12 mouse cellular contexts compared by ENCODE assay signal in the genomic region with DNA sequence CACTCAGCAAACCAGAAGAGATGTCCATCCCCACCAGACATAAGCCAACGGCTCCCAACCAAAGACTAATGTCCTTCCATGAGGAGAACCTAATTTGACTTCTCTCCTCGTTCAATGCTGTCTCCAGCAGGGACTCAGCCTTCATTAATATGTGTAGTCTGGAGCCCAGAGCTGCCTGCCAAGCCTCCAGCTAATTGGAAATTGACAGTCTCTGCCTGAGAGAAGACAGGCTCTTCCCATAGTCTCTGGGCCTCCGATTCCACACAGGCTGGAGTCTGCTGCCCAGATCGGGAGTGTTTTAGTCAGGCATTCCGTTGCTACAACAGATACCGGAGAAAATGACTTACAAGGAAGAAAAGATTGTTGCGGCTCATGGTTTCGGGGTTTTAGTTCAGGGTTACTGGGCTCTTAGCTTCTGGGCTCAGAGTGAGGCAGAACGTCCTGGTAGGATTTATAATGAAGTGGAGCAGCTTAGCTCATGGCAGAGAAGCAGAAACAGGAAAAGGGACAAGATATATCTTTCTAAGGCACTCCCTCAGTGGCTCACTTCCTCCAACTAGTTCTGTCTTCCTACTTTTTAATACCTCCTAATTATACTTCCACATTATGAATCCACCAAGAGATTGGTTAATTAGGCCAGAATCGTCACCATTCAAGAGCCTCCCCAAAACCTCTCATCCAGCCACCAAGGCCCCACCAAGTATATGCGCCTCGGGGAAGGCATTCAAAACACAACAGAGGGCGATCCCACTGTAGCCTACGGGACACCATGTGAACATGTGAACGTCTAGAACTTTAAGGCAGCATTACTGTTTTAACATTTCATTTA. TPM values are rescaled to one million over a fixed set of nuclear protein-coding genes. Genes with fewer than 3 reads are reported as not detected.
A peak's percentile ranks its signal among the peaks of the same experiment; 100 is the strongest.
DNase-seq lines count a peak whose midpoint lies in the region; ATAC-seq and TF ChIP-seq lines count a peak whose summit lies in the region.
"Had no signal": no experiment of that assay in that cellular context is flagged by ENCODE, and none has a peak within 500 bp of the region (broad histone marks: within the 10 kb centered on the region; RNA-seq: fewer than 3 reads in every experiment).

No protein-coding gene starts in this region.

- no peak for TF ChIP-seq CTCF in intestine, postnatal 0 days (IDR thresholded peaks at IDR 0.05; ENCODE audit: low read depth)

- no peak for DNase-seq in intestine, embryonic 14.5 days (ENCODE audit: low spot score)
- peak; percentile 63 for DNase-seq in MN1 (ENCODE audit: low spot score)
- no peak for DNase-seq in kidney, adult 9 months
- DNase-seq in kidney, adult 8-10 months: no peak
- DNase-seq in heart, adult 9 months (ENCODE audit: low spot score in 2 of 2): no peak
- DNase-seq: adrenal gland, adult 2 months; heart, postnatal 14 days; liver, embryonic 13.5 days; thymus, postnatal 36 days had no signal

- no peaks in the 10 kb centered on the region for H3K36me3 ChIP-seq in intestine, embryonic 14.5 days (ENCODE audit: control insufficient read depth, insufficient read depth, low read length)
- H3K36me3 ChIP-seq in intestine, postnatal 0 days (ENCODE audit: control insufficient read depth, insufficient read depth): no peaks in the 10 kb centered on the region
- H3K36me3 ChIP-seq: liver, embryonic 13.5 days had no signal

- H3K9ac ChIP-seq in intestine, embryonic 14.5 days (ENCODE audit: low read length): no peak overlapping the region
- H3K9ac ChIP-seq in intestine, postnatal 0 days (ENCODE audit: low read depth, low read length): no peak overlapping the region
- H3K9ac ChIP-seq: liver, embryonic 13.5 days had no signal

- no peak overlapping the region for H3K4me2 ChIP-seq in intestine, embryonic 14.5 days (ENCODE audit: low read length)
- H3K4me2 ChIP-seq in intestine, postnatal 0 days (replicated peaks; ENCODE audit: low read depth): no peak overlapping the region
- H3K4me2 ChIP-seq: liver, embryonic 13.5 days had no signal

- no peaks in the 10 kb centered on the region for H3K9me3 ChIP-seq in intestine, embryonic 14.5 days (ENCODE audit: control insufficient read depth, low read length)
- H3K9me3 ChIP-seq in intestine, postnatal 0 days (ENCODE audit: control insufficient read depth): no peaks in the 10 kb centered on the region
- H3K9me3 ChIP-seq: liver, embryonic 13.5 days had no signal

- peak overlapping the region; percentile 62 for H3K27ac ChIP-seq in intestine, embryonic 14.5 days (ENCODE audit: low read depth)
- no peak overlapping the region for H3K27ac ChIP-seq in intestine, postnatal 0 days (ENCODE audit: low read depth, low read length)
- H3K27ac ChIP-seq: liver, embryonic 13.5 days had no signal

- 54% methylated on average over 15 of the region's 15 CpGs for WGBS in intestine, embryonic 14.5 days
- WGBS in intestine, postnatal 0 days: 69% methylated on average over 15 of the region's 15 CpGs

- no peak for ATAC-seq in intestine, embryonic 14.5 days (replicated peaks; ENCODE audit: low FRiP score, low TSS enrichment, low read depth)
- ATAC-seq in intestine, postnatal 0 days: no peak
- ATAC-seq in granulocyte monocyte progenitor cell, adult 5-6 weeks (replicated peaks; ENCODE audit: poor library complexity, severe bottlenecking): peak; percentile 73
- peak; percentile 44 for ATAC-seq in megakaryocyte progenitor cell, adult 5-6 weeks (replicated peaks; ENCODE audit: poor library complexity)

- peaks cover 11% of the 10 kb centered on the region for H3K4me1 ChIP-seq in intestine, embryonic 14.5 days (replicated peaks; ENCODE audit: control insufficient read depth, insufficient read depth, low read length)
- no peaks in the 10 kb centered on the region for H3K4me1 ChIP-seq in intestine, postnatal 0 days (replicated peaks; ENCODE audit: control insufficient read depth, insufficient read depth, low read length)

- H3K27me3 ChIP-seq in intestine, embryonic 14.5 days (replicated peaks; ENCODE audit: control insufficient read depth, insufficient read depth, low read length): no peaks in the 10 kb centered on the region
- H3K27me3 ChIP-seq in intestine, postnatal 0 days (replicated peaks; ENCODE audit: control insufficient read depth, insufficient read depth, low read length): 0 out of 2 replicates have a peak, but pooled peaks cover 3% of the 10 kb centered on the region
- H3K27me3 ChIP-seq: liver, embryonic 13.5 days had no signal

- H3K4me3 ChIP-seq in intestine, embryonic 14.5 days (ENCODE audit: low read depth, low read length): no peak overlapping the region
- H3K4me3 ChIP-seq in intestine, postnatal 0 days (ENCODE audit: low read depth, low read length): no peak overlapping the region
- H3K4me3 ChIP-seq: liver, embryonic 13.5 days had no signal

RNA-seq across cellular contexts. Expression of a gene that starts 26.6 kb away (rescaled TPM):
- 139 and 145 TPM in 2 replicates for polyA plus RNA-seq in intestine, embryonic 14.5 days (2014; fragmentation: Nextera tagmentation; extraction: Ambion mirVana)
- polyA plus RNA-seq in intestine, postnatal 0 days (2015; fragmentation: Nextera tagmentation; extraction: Ambion mirVana): 20.4 and 22.6 TPM in 2 replicates
- total RNA-seq in granulocyte monocyte progenitor cell, adult 5-6 weeks (2014; fragmentation: Nextera tagmentation): 120 and 129 TPM in 2 replicates
- total RNA-seq in granulocyte monocyte progenitor cell, adult 5-6 weeks (2017): 173 and 204 TPM in 2 replicates
- total RNA-seq in megakaryocyte progenitor cell, adult 5-6 weeks (2015): 70.0 and 71.1 TPM in 2 replicates
- total RNA-seq in megakaryocyte progenitor cell, adult 5-6 weeks (2017): 194 and 197 TPM in 2 replicates

RNA-seq across cellular contexts. Expression of a gene that starts 58.8 kb away (rescaled TPM):
- 1.7 and 1.9 TPM in 2 replicates for polyA plus RNA-seq in intestine, embryonic 14.5 days (2014; fragmentation: Nextera tagmentation; extraction: Ambion mirVana)
- polyA plus RNA-seq in intestine, postnatal 0 days (2015; fragmentation: Nextera tagmentation; extraction: Ambion mirVana): 2.6 and 2.7 TPM in 2 replicates
- not detected in 2 replicates for total RNA-seq in granulocyte monocyte progenitor cell, adult 5-6 weeks (2014; fragmentation: Nextera tagmentation)
- not detected in 2 replicates for total RNA-seq in granulocyte monocyte progenitor cell, adult 5-6 weeks (2017)
- not detected in 2 replicates for total RNA-seq in megakaryocyte progenitor cell, adult 5-6 weeks (2015)
- total RNA-seq in megakaryocyte progenitor cell, adult 5-6 weeks (2017): not detected in 2 replicates

Comparison
In these comparisons a context has a peak if more than half of its experiments do, and no peak if none do; other contexts are left out.
1. ATAC-seq: peak in granulocyte monocyte progenitor cell, adult 5-6 weeks (single experiment) and megakaryocyte progenitor cell, adult 5-6 weeks (single experiment); none in intestine, embryonic 14.5 days (single experiment) and intestine, postnatal 0 days (single experiment).